Mouse (Mus musculus) heart, postnatal 10 days (tissue): ENCODE measurements at regions not wholly inside any gene's neighbourhood (a gene's known extent, or its start where the extent isn't known, plus 50 kb on each side); places are given as distances from the start of the nearest gene placed in this dataset.

Experiments
- DNase-seq, 2 experiments: peaks; one replicate each; pipeline ENCODE4 v3.0.0; 2021
- intact Hi-C: fragments of 180-260 bp; cut with DNase I; formaldehyde crosslinking; loops from one replicate; pipeline ENCODE4 v1.15.1; 2025

DNA sequence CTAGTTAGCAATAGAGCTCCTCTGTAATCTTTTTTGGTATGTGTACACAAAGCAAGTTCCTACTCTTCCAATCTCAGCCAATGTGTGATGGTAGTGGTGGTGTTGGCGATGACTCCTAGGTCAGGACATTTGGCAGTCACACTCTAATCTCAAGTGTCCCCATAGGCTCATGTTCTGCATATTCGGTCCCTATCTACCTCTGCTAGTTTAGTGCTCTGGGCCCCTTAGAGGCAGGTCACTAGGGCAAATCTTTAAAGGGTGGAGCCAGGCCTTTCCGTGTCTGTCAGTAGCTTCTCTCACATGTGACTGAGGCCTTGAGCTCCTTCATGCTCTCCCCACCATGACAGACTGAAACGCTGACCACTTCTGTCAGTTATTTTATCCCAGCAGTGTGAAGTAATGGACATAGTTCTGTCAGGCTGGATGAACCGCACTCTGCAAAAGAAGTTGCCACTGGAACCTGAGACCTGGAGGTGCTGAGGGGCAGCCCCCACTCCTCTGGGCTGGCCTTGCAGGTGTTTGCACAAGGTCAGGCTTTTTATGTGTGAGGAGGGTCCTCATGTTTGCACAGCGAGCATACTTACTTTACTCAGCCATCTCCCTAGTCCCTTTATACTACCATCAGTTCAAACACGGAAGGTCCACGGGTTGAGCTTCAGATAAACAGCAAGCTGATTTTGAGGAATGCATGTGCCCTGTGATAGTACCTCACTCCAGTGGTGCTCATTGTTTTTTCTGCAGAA, 75.3 kb upstream of the Ywhaq start:
- DNase-seq = no peak
- intact Hi-C loops = no loop called here

DNA sequence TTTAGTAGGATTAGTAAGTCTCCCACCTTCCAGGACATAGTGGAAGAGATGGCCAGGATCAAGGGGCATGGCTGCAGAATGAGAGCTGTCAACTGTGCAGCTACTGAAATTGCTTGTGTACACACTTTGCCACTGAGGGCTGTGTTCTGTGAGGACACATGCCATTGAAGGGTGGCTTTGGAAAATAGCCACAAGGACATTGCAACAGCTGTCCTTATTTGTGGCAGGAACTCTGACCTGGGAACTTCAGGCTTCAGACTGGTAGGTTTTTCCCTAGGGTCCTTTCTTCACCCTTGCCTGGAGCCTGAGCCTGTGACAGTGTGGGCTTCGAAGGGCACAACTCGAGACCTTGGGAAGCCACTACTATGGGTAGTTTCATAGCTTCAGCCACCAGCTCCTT, 64.2 kb upstream of the Ywhaq start:
- intact Hi-C loops = no loop called here

DNA sequence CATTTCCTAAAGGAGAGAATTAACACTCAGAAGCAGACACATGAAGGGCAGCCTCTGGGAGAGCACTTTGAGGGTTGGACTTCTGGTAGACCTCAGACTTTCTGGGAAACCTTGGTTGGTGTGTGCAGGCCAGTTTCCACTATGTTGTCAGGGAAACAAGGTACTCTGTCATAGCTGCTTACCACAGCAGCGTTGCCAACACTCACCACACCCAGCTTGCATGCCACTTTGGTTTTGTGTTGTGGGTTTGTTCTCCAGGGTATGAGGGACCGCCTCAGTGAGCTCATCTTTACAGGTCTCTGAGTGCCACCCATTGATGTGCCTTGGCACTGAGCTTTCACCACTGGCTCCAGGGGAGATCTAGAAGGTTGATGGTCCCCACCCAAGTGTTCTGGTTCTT, 62.8 kb upstream of the Ywhaq start:
- no peak for DNase-seq
- intact Hi-C loops = no loop called here

More for the DNA sequence above, 64.2 kb upstream of the Ywhaq start:
- no peak for DNase-seq

DNA sequence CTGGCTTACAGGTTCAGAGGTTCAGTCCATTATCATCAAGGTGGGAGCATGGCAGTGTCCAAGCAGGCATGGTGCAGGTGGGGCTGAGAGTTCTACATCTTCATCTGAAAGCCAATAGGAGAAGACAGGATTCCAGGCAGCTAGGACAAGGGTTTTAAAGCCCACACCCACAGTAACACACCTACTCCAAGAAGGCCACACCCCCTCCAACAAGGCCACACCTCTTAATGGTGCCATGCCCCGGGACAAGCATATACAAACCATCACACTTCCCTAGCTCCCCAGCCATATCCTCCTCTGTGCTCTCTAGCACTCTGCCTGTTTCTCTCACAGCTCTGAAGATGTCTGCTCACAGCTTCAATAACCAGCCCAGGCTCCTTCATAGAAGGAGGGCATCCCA, 61.8 kb upstream of the Ywhaq start:
- no peak for DNase-seq
- intact Hi-C loops = no loop called here

DNA sequence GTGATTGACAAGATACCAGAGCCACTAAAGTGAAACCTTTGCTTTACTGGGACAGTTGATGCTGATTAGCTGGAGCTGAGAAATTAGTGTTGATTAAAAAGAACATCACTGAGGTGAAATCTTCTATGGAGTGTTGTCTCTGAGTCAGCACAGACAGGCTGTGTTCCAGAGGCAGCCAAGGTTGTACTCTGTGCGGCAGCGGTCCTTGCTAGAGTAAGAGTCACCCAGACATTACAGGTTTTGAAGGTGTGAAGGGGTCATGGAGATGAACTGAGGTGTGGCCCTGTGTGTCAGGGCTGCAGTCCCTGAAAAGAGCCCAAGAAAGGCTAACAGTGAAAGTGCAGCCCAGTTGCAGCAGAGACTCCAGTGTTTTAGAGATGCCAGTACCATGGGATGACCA, 59.1 kb upstream of the Ywhaq start:
- intact Hi-C loops = no loop called here
- DNase-seq = no peak

DNA sequence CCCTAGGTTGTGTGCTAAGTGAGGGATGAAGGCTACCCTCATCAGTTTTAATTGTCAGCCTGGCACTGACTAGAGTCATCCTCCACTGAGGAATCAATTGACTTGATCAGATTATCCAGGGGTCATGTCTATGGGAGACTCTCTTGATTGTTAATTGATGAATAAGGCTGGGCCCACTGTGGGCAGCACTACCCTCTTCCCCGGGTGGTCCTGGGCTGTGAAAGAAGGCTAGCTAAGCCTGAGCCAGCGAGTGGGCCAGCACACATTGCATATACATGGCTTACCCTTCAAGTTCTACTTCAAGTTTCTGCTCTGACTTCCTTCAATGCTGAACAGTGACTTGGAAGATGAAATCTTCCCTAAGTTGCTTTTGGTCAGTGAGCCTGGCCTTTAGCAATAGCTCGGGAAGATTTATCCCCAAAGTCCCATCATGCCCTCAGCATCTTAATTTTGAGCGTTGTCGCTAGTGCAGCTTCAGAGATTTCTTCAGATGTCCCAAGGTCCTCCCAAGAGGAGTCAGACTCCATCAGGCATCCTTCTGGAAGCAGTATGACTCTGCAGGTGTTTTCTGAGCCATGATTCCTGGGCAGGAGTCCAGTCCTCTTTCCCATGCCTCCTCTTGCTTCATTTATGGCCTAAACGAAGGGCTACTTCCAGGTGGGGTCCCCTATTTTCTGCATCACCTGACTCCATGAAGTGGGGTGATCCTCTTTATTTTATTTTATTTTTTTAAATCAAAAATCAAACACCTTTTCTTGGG, 55.7 kb upstream of the Ywhaq start:
- intact Hi-C loops = loop anchor here (5.0 kb wide), 1 partner anchor 56 kb away; the partner anchor contains the start of gene Ywhaq
- no peak for DNase-seq

DNA sequence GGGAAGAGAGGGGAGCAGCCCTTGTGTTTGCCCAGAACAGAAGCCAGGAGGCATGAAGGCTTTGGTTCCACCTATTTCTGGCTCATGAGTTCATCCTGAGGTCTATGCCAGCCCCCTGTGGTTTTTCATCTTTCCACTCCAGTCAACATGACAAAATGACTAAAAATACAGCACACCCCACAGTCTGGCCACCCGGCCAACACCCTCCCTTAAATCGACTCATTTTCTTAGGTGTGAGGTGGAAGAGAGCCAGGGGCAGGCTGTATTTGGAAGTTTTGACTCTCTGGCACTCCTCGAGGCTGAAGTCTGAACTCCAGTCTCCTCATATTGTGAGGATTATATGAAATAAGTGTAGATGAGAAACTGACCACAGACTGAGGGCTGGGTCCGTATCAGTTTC, 55.0 kb upstream of the Ywhaq start:
- intact Hi-C loops = loop anchor here (5.0 kb wide), 1 partner anchor 55 kb away; the partner anchor contains the start of gene Ywhaq
- peak; percentile 82 to 86 for DNase-seq

DNA sequence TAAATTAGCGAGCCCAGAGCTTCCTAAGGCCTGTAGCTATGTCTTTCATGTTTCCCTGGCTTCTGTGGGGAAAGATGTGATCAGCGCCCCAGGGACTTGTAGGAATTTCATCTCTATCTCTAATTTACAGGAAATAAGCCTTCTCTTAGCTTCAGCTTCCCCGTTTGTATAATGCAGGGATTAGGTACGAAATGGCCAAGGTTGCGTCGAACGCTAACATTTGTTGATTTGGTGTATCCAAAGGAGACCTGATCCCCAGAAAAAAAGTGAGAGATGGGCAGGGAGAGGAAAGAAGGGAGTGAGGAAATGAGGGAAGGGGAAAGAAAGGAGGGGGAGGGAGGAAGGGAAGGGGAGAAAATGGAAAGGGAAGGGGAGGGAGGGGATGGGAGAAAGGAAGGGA, 54.5 kb upstream of the Ywhaq start:
- intact Hi-C loops = loop anchor here (5.0 kb wide), 1 partner anchor 55 kb away; the partner anchor contains the start of gene Ywhaq
- no peak for DNase-seq

DNA sequence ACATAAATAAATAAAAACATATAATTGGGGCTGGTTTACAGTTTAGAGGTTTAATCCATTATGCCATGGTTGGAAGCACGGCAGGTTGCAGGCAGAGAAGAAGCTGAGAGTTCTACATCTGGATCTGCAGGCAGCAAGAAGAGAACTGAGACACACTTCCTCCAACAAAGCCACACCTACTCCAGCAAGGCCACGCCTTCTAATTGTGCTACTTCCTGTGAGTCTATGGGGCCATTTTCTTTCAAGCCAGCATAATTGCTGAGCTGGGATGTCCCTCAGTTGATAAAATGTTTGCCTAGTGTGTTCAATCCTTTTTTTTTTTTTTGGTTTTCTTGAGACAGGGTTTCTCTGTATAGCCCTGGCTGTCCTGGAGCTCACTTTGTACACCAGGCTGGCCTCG, 52.8 kb upstream of the Ywhaq start:
- intact Hi-C loops = loop anchor here (5.0 kb wide), 1 partner anchor 53 kb away; the partner anchor contains the start of gene Ywhaq
- DNase-seq = no peak
